Mouse (Mus musculus): ENCODE data around the gene Chchd6.

The Chchd6 gene

DNA sequence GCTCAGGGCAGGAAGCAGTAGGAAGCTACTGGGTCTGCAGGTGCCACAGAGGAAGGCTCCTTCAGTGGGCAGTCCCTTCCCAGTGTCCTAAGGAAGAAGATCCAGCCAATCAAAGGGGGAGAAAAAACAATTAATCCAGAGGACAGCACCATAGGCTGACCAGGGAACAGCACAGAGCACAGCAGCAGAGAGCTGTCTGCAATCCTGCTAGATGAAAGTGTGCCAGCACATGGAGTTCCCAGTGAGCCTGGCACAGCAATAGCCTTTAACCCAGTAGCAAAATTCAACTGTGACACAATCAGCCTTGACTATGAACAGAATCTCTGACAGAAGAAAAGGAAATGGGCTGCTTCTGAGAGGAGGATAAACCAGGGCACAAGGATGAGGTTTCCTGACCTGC lies 9.8 kb downstream of the Chchd6 start:
- DNase-seq (ENCODE audit: low spot score in 2 of 2): no peak

DNA sequence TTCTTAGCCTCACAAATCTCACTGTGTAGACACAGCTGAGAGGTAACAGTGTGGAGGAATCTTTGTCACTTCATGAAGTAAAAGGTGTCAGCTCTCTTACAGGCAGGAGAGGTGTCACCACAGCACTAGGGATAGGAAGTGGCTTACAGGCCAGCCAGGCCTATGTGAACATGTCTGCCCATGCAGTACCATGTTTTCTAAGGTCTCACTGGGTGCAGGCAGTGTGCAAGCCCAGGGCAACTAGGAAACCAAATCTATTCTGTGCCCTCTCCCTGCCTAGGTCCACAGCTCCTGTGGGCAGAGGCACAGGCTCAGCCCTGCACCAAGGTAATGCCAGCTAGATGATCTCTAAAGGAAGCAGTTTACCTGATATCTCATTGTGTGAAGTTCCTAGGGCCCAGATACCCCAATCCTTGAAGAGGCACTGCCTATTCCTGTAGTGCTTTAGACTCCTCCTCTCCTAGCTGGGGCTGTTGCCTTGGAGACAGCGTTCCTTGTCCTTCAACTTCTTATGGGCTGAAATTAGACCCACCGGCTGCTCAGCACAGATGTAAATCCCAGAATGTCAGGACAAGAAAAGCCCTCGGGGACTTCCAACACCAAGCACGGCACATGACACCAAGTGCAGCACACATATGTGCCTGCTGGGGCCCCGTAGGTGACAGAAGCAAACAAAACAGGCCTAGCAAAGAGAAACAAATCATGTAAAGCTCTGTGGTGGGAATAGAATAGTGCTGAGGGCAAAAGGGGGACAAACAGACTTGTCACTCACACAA lies 10.6 kb downstream of the Chchd6 start:
- DNase-seq (ENCODE audit: low spot score in 2 of 2): no peak

DNA sequence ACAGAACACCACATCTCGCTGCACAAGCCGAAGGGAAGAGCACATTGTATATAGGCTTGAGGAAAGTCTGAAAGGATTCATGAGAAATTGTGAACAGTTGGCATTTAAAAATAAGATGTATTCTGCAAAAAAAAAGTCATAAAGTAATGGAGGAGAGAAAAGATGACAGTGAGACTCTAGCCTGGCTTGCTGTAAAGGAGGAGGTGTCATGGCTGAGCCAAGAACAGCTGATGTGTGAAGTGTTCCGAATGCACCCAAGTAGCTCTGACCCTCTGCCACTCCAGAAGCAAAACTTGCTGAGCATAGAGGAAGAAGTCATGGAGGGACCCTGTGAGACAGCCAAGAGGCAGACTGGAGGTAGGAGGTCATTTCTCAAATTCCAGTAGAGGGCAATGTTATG lies 12.3 kb downstream of the Chchd6 start:
- DNase-seq (ENCODE audit: low spot score in 2 of 2): no peak

DNA sequence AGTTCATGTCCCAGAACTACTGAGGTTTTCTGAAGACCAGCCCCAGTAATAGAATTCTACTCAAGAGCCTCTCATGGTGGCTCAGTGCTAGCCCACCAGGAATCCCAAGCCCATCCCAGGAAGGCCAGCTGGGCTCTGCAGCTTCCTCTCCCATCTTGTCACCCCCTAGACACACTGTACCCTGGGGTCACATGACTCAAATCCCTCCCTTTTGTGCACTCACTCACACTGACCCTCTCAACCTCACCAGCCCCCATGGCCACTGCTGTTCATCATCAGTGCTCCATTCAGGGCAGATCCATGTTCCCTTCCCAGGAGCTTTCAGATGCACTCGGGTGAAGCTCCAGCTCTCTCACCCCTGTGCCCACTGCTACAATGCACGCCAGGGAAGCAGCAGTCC lies 20.8 kb downstream of the Chchd6 start:
- DNase-seq (ENCODE audit: low spot score in 2 of 2): no peak

DNA sequence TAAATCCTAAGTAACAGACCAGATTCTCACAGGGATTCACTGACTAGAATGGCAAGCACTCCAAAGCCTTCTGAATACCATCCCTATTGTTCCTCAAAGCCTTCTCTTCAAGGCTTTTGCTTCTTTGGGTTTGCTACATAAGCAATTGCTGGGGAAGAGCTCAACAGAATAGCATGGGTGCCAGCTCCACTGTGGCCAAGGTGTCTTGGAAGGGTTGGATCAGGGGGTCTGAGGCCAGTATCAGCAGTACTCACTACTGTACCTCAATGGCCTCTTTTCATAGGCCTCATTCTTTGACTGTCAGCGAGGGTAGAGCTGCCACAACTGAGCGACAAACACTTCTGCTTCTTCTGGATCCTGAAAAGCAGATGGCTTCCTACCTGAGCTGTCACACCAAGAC lies 21.7 kb downstream of the Chchd6 start:
- DNase-seq (ENCODE audit: low spot score in 2 of 2): no peak

DNA sequence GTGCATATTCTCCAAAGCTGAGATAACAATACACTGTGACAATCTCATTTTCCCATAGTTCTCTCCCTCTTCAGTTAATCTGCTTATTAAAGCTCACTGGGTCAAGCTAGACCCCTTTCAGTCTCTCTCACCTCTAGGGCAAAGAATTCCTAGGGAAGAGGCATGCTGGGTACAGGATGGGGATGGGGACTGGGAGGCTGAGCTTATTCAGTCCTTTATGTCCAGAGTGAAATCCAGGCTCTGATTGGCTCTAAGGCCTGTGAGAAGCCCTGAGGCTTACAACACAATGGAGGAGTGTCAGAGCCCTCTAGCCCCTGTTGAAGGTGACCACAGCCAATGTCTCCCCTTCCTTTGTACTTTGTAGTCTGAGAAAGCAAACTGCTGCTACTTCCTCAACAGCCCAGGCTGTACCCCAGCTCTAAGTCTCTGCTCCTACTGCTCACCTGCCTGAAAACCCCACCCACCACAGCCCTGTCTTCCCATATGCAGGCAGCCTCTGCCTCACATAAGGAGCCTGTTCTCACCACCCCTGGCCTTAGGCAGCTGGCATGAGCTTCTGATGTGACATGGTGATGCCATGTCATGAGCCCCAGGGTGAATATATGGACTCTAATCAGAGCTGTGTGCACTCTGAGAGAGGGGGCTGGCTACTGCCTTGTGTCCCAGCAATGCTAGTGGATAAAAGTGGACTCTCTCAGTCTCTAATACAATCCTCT lies 22.4 kb downstream of the Chchd6 start:
- DNase-seq (ENCODE audit: low spot score in 2 of 2): no peak

DNA sequence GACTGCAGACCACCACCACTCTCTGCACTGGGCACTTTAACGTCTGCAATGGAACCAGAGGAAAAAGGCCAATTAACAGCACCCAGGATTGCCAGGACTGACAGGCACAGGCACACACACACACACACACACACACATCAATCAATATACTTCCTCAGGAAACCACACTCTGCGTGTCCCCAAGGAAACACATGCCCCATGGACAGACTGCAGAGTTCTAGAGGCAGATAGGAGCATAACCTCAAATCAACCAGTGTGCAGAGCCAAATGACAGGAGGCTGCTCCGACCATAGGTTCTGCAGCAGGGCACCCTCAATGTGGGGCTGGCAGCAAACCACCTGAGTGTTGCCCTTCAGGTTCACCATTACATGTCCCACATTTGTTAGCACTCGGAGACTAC lies 26.1 kb downstream of the Chchd6 start:
- no peak for DNase-seq (ENCODE audit: low spot score in 2 of 2)

DNA sequence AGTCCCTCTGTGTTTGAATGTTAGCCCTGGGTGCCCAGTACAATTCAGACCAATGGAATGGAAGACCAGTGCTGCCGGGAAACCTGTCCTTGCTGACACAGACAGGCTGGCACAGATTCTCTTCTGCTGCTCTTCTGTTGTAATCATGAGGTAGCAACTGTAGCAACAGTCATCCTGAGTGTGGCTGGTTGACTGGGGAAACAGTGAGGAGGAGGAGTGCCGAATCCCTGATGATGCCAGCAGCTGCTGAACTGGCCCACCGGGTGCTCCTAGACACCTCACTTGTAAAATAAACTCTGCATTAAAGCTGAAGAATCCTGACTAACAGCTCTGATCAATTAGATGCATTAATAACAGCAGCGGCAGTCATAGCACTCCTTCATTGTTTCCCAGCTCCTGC lies 28.7 kb downstream of the Chchd6 start:
- DNase-seq (ENCODE audit: low spot score in 2 of 2): no peak

DNA sequence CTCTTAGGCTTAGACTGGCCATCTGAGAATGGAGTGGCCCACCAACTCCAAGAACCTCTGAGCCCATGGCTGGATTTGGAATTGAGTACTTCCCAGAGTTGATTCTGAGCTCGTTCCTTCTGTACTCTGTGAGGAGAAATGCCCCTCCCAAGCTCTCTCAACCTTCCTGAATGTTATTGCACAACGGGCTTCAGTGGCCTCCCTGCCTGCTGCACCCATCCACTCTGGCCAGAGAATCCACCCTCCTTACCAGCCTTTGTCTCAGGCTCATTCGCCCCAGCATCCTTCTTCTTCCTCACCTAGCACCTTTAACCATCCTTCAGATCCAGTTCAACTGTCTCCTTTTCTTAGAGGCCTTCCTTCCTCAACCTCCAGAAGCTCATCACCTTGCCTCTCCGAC lies 32.1 kb downstream of the Chchd6 start:
- DNase-seq (ENCODE audit: low spot score in 2 of 2): no peak

DNA sequence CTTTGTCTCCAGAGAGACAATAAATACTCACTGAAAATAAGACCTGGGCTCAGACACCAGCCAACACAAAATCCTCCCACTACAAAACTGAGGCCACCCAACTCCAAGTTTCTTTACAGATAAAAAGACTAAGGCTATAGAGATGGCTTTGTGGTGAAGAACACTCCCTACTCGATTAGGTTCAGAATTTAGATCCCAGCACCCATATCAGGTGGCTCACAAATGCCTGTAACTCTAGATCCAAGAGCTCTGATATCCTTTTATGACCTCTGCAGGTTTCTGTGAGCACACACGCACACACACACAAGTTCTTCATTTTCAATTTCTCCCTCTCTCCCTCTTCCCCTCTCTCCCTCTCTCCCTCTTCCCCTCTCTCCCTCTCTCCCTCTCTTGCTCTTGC lies 34.6 kb downstream of the Chchd6 start:
- DNase-seq (ENCODE audit: low spot score in 2 of 2): no peak

DNA sequence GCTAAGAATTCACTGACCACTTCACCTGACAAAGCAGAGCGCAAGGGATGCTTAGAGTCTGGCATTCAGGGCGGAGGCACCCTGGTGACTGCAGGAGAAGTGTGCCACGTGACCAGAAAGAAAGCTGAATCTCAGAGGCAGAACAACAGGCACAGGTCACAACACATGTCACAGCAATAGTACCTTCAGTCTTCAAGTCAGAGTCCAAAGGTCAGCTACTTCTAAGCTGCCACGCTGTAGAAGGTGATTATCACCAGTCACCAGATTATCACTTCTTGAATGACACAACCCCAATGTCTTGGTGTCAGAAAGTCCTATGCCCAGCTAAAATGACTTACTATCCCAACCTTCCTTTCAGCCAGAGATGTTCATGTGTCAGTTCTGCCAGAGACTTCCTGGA lies 37.8 kb downstream of the Chchd6 start:
- no peak for DNase-seq (ENCODE audit: low spot score in 2 of 2)

DNA sequence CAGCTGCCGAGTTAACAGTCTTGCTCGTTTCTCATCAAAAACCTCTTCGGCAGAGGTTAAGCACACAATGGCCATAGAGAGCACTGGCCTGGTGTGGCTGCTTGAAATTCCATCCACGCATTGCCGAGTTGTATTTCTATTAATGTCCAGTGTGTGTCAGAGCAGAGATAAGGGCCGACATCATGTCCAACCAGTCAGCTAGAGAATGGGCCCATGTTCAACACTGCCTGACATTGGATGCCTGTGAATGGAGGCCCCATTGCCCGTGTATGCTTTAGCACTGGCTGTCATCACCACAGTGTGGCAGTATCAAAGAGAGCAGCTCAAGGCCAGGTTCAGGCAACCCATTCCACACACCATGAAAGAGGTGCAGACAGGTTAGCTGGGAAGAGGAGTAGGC lies 38.9 kb downstream of the Chchd6 start:
- peak; percentile 49 to 70 for DNase-seq (ENCODE audit: low spot score in 2 of 2)

DNA sequence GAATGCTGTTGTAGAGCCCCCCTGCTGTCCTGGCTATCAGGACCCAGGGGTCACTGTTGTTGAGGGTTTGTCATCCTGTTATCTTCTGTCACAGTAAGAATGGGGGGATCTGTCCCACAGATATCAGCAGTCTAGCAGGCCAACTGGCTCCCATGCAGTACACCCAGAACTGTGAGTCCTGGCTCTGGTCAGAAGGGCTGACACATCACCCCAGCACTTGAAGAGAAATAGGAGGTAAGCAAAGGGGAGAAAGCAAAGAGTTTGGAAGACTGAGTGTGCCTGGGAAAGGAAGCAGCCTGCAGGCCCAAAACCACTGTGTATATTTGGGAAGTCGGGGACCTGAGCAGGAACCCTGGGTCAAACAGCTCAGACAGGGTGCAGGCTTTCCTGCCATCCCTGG lies 39.5 kb downstream of the Chchd6 start:
- DNase-seq (ENCODE audit: low spot score in 2 of 2): peak in 1 of 2 experiments; percentile 14

DNA sequence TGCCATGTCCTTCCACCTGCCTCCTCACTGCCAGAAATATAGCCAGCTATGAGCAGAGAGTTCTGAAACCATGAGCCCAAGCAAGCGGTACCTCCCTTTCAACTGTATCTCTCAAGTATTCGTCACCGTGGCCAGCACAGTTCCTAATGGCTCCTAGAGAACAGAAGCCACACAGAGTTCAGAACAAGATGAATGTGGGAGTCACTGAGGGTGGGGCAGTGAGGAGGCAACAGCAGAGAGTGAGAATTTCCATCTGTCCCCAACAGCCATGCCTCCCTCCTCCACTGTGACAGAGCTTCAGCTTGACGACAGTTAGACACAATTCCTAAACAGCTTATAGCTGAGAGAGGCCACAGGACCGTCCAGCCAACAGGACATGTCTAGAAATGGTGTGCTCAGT lies 41.4 kb downstream of the Chchd6 start:
- no peak for DNase-seq (ENCODE audit: low spot score in 2 of 2)

DNA sequence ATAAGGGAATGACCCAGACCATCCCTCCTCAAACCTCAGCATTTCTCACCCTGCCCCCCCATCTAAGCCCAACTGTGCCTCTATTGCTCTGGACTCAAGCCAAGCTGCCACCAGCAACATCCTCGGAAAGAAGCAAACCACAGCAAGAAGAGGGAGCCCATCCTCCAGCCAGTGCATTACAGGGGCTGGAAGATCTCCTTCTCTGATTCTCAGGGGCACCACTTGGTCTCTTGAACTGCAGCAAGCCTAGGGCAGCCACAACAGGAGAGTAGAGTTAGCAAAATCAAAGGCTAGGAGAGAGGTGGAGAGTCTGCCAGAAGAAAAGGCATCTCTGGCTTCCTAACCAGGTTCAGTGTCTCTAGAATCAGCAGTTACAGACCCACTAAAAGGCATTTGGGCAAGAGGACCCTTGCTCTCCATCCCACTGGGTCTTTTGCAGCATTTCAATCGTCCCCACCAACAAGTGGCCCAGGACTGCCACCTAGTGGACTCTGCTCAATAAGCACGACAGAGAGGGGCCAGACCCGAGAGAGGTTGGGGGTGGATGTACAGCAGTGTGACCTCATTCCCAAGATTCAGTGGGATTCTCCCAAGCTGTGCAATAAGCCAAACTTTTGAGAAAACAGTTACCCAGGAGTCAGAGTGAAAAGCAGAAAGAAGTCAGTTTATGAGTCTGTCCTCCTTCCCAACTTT lies 42.3 kb downstream of the Chchd6 start:
- DNase-seq (ENCODE audit: low spot score in 2 of 2): peak; percentile 68 to 77

DNA sequence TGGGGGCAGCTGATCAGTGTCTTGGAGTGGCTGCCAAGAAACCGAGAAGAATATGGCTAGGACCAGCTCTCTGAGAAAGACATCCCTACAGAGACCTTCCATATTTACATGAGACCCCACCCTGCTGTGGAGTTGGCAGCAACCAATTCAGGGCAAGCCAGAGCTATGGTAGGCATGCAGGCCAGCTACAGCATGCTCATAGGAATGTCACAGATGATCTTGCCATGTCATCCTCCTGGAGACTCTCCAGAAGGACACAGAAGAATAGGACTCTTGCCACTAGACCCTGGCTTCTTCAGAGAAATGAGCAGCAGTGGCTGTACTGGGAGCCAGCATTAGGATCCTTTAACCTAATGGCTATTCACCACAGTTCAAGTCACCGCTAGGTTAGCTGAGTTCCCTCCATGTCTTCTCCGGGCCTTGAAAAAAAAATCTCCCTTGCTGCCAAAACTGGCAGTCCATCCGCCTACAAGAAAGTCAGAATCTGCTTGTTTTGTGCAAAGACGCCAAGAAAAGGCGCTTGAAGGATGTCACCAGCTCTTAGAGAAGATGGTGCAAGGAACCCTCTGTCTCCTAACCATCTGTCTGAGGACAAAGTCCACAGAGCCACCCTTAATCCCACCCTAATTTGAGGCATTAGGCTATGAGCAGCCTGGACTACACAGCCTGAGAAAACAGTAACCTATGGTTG lies 43.0 kb downstream of the Chchd6 start:
- no peak for DNase-seq (ENCODE audit: low spot score in 2 of 2)

DNA sequence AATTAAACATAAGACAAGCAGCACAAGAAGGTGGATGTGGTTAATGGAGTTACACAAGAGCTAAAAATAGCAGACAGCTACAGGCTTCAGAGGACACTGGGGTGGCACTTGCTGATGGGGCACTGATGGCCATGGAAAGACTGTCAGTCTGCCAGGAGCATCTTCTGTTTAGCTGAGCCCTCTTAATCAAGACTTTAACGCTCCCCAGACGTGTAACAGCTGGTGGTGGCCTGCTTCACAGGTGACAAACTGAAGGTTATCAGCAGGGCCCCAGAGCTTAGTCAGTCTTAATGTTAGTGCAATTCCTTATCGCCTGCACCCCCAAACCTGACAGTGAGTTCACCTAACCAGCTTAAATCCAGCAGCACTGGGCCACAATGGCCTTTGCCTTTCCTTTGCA lies 46.3 kb downstream of the Chchd6 start:
- DNase-seq (ENCODE audit: low spot score in 2 of 2): no peak

DNA sequence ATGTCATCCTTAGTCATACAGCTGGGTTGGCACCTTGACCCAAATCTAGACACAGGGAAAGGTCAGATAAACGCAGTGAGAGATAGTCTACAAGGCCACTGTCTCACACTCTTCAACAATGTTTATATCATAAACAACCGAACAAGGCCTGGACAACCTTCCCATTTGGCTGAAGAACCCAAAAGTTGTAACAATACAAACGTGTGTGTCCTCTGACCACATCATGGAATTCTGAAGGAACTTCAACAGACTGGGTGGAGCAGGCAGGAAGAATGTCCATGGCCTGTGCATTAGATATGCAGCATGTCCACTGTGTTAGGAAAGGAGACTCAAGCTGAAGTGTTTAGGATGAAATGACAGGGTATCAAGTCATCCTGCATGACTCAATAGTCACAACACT lies 47.5 kb downstream of the Chchd6 start:
- no peak for DNase-seq (ENCODE audit: low spot score in 2 of 2)

DNA sequence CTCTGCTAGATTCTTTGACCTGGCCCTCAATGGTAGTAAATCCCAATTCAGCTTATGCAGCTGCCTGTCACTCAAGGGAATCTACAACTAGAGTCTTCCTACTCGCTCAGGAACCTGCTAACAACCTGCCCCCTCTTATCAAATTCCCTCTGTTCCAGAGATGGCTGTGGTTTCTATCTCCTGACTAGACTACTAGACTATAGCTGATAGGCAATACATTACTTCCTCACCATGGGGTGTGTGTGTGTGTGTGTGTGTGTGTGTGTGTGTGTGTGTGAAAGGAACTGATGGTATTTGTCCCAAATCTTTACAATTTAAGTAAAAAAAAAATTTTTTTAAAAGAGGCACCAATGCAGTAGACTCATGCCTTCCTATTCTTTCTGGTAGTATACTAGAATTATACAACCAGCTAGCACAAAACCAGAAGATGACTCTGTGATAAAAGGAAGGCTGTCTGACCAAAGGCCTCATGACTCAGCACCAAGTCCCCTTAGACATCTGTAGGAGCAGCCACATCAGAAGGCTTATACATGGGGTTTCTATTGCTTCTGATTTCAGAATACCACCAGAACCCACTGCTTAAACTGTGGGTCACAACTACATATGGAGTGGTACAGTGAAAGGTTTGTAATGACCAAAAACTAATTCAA lies 57.2 kb downstream of the Chchd6 start:
- no peak for DNase-seq (ENCODE audit: low spot score in 2 of 2)

DNA sequence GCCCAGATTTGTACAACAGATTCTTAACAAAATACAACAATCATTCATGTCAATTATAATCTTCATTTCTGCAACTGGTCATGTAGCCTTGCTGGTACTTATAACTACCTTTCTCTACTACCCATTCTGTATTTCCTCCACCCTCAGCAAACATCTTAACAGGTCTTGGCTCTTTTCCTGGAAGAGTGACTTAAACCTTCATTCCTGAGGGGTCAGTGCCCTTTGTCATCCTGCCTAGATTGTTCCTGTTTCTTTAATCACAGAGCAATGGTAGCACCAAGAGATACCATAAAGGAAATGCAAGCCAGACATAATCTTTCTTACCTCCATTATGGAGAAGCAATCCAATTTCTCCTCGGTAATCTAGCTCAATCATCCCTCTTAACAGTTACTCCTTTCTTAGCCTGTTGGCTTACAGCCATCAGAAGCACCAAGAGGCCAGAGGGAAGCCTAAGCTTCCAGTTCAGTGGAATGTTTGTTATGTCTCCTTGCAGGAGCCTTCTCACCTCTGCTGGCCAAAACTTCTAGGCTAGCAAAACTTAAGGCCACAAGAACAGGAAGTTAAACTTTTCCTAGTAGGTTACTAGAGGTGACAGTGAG lies 59.7 kb downstream of the Chchd6 start:
- DNase-seq (ENCODE audit: low spot score in 2 of 2): no peak

DNA sequence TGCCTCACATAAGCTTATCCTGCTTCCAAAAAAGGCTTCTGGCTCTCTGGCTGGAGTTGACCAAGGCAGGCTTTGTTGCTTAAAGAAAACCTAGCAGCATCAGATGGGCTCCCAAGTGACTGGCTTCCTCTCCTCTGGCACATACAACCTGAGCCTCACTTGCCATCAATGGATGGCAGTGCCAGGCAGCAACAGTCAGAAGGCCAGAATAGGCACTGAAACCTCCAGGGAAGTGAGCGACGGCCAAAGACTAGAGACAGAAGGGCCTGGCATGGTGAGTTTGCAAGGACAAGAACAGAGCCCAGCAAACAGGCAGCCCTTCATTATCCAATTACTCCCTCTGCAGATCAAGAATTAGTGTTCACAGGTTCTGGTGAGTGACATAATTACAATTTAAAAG lies 70.7 kb downstream of the Chchd6 start:
- no peak for DNase-seq (ENCODE audit: low spot score in 2 of 2)
